Mouse (Mus musculus): ENCODE data around the gene Hspa1b. TPM values are rescaled to one million over a fixed set of nuclear protein-coding genes. Genes with fewer than 3 reads are reported as not detected.
A peak's percentile ranks its signal among the peaks of the same experiment; 100 is the strongest.
"Not testable (repeated sequence)": the region's sequence is repeated elsewhere in the genome, so short reads cannot be mapped to it uniquely, and the experiment has no call there.

The Hspa1b gene
- polyA plus RNA-seq (2015; fragmentation: Nextera tagmentation; extraction: Ambion mirVana) = 0.24 TPM in 1 of 2 replicates, not detected in the other

GRCm38 (mm10) chr17:34959130-34959778 is at the start of gene Hspa1b:
TSS of gene Hspa1b (minus strand) at chr17:34959238.
- H3K9me3 ChIP-seq (replicated peaks; ENCODE audit: control insufficient read depth, low read length, poor library complexity, severe bottlenecking); H3K4me1 ChIP-seq (ENCODE audit: control insufficient read depth, insufficient read depth, low read length); H3K36me3 ChIP-seq (ENCODE audit: control insufficient read depth, insufficient read depth, low read length); H3K27me3 ChIP-seq (ENCODE audit: control insufficient read depth, insufficient read depth, low read depth, low read length): not testable (repeated sequence)
- H3K27ac ChIP-seq (ENCODE audit: low read length) = peak within 1 kb of the TSS; percentile 64
- H3K4me3 ChIP-seq (ENCODE audit: low read depth, low read length) = peak within 1 kb of the TSS; percentile 48
- peak within 1 kb of the TSS; percentile 88 for H3K4me2 ChIP-seq (ENCODE audit: low read length)
- peak within 1 kb of the TSS; percentile 34 for H3K9ac ChIP-seq (ENCODE audit: low read depth, low read length)
- ATAC-seq = peak; percentile 91
- WGBS = under 1% methylated on average over 27 of the region's 32 CpGs

GRCm38 (mm10) chr17:35007387-35007991 is 48.5 kb upstream of the Hspa1b start:
- Histone ChIP-seq H3K4me3 (ENCODE audit: low read depth, low read length) (no peak overlapping the region), H3K27me3 (ENCODE audit: control insufficient read depth, insufficient read depth, low read depth, low read length) (no peaks in the 10 kb centered on the region), H3K36me3 (ENCODE audit: control insufficient read depth, insufficient read depth, low read length) (peaks cover 49% of the 10 kb centered on the region), H3K27ac (ENCODE audit: low read length) (no peak overlapping the region), H3K9ac (ENCODE audit: low read depth, low read length) (no peak overlapping the region), H3K4me2 (ENCODE audit: low read length) (no peak overlapping the region), H3K9me3 (replicated peaks; ENCODE audit: control insufficient read depth, low read length, poor library complexity, severe bottlenecking) (no peaks in the 10 kb centered on the region), H3K4me1 (ENCODE audit: control insufficient read depth, insufficient read depth, low read length) (peaks cover 10% of the 10 kb centered on the region)
- no peak for ATAC-seq
- 97% methylated on average over 7 of the region's 7 CpGs for WGBS

GRCm38 (mm10) chr17:35005902-35006301 is 46.9 kb upstream of the Hspa1b start:
- H3K9ac ChIP-seq (ENCODE audit: low read depth, low read length); H3K4me3 ChIP-seq (ENCODE audit: low read depth, low read length); H3K9me3 ChIP-seq (replicated peaks; ENCODE audit: control insufficient read depth, low read length, poor library complexity, severe bottlenecking); ATAC-seq; H3K27ac ChIP-seq (ENCODE audit: low read length); H3K27me3 ChIP-seq (ENCODE audit: control insufficient read depth, insufficient read depth, low read depth, low read length); H3K4me2 ChIP-seq (ENCODE audit: low read length): not testable (repeated sequence)
- WGBS = 97% methylated on average over 4 of the region's 5 CpGs
- Histone ChIP-seq H3K4me1 (ENCODE audit: control insufficient read depth, insufficient read depth, low read length) (peaks cover 15% of the 10 kb centered on the region), H3K36me3 (ENCODE audit: control insufficient read depth, insufficient read depth, low read length) (peaks cover 34% of the 10 kb centered on the region)

- peaks cover 29% of the 10 kb centered on the region for H3K36me3 ChIP-seq (ENCODE audit: control insufficient read depth, insufficient read depth, low read length)
- H3K4me2 ChIP-seq (ENCODE audit: low read length) = no peak overlapping the region
- WGBS = 97% methylated on average over 10 of the region's 10 CpGs
- no peak overlapping the region for H3K9ac ChIP-seq (ENCODE audit: low read depth, low read length)
- ATAC-seq = no peak
- peaks cover 16% of the 10 kb centered on the region for H3K4me1 ChIP-seq (ENCODE audit: control insufficient read depth, insufficient read depth, low read length)
- no peaks in the 10 kb centered on the region for H3K9me3 ChIP-seq (replicated peaks; ENCODE audit: control insufficient read depth, low read length, poor library complexity, severe bottlenecking)
- no peak overlapping the region for H3K4me3 ChIP-seq (ENCODE audit: low read depth, low read length)
- H3K27me3 ChIP-seq (ENCODE audit: control insufficient read depth, insufficient read depth, low read depth, low read length) = no peaks in the 10 kb centered on the region
- H3K27ac ChIP-seq (ENCODE audit: low read length) = no peak overlapping the region
Measured at GRCm38 (mm10) chr17:35005158-35005557, 46.1 kb upstream of the Hspa1b start.

GRCm38 (mm10) chr17:35004075-35004717 is 45.2 kb upstream of the Hspa1b start:
- H3K36me3 ChIP-seq (ENCODE audit: control insufficient read depth, insufficient read depth, low read length) = peaks cover 28% of the 10 kb centered on the region

GRCm38 (mm10) chr17:35003022-35003838 is 44.2 kb upstream of the Hspa1b start:
- 82% methylated on average over 9 of the region's 9 CpGs for WGBS
- peaks cover 19% of the 10 kb centered on the region for H3K4me1 ChIP-seq (ENCODE audit: control insufficient read depth, insufficient read depth, low read length)
- H3K27me3 ChIP-seq (ENCODE audit: control insufficient read depth, insufficient read depth, low read depth, low read length) = no peaks in the 10 kb centered on the region
- no peaks in the 10 kb centered on the region for H3K9me3 ChIP-seq (replicated peaks; ENCODE audit: control insufficient read depth, low read length, poor library complexity, severe bottlenecking)
- no peak overlapping the region for H3K4me3 ChIP-seq (ENCODE audit: low read depth, low read length)
- peaks cover 22% of the 10 kb centered on the region for H3K36me3 ChIP-seq (ENCODE audit: control insufficient read depth, insufficient read depth, low read length)
- no peak overlapping the region; the same call in 1 of the 2 replicates for H3K9ac ChIP-seq (ENCODE audit: low read depth, low read length)
- no peak for ATAC-seq
- H3K4me2 ChIP-seq (ENCODE audit: low read length) = no peak overlapping the region
- H3K27ac ChIP-seq (ENCODE audit: low read length) = no peak overlapping the region

More at GRCm38 (mm10) chr17:35004075-35004717, 45.2 kb upstream of the Hspa1b start:
- Histone ChIP-seq H3K9me3 (replicated peaks; ENCODE audit: control insufficient read depth, low read length, poor library complexity, severe bottlenecking) (no peaks in the 10 kb centered on the region), H3K4me3 (ENCODE audit: low read depth, low read length) (no peak overlapping the region), H3K4me2 (ENCODE audit: low read length) (no peak overlapping the region), H3K27ac (ENCODE audit: low read length) (no peak overlapping the region), H3K9ac (ENCODE audit: low read depth, low read length) (no peak overlapping the region), H3K4me1 (ENCODE audit: control insufficient read depth, insufficient read depth, low read length) (peaks cover 19% of the 10 kb centered on the region), H3K27me3 (ENCODE audit: control insufficient read depth, insufficient read depth, low read depth, low read length) (no peaks in the 10 kb centered on the region)
- WGBS = 96% methylated on average over 17 of the region's 17 CpGs
- ATAC-seq = no peak

GRCm38 (mm10) chr17:35002153-35002865 is 43.3 kb upstream of the Hspa1b start:
- ATAC-seq = no peak
- Histone ChIP-seq H3K27ac (ENCODE audit: low read length) (no peak overlapping the region; the same call in 1 of the 2 replicates), H3K36me3 (ENCODE audit: control insufficient read depth, insufficient read depth, low read length) (peaks cover 17% of the 10 kb centered on the region), H3K4me3 (ENCODE audit: low read depth, low read length) (peak overlapping the region; percentile 77), H3K27me3 (ENCODE audit: control insufficient read depth, insufficient read depth, low read depth, low read length) (no peaks in the 10 kb centered on the region), H3K9me3 (replicated peaks; ENCODE audit: control insufficient read depth, low read length, poor library complexity, severe bottlenecking) (no peaks in the 10 kb centered on the region), H3K4me2 (ENCODE audit: low read length) (peak overlapping the region; percentile 97), H3K9ac (ENCODE audit: low read depth, low read length) (peak overlapping the region; percentile 54), H3K4me1 (ENCODE audit: control insufficient read depth, insufficient read depth, low read length) (peaks cover 19% of the 10 kb centered on the region)
- whole genome bisulfite sequencing = 10% methylated on average over 12 of the region's 12 CpGs

- H3K27me3 ChIP-seq (ENCODE audit: control insufficient read depth, insufficient read depth, low read depth, low read length) = no peaks in the 10 kb centered on the region
- H3K9ac ChIP-seq (ENCODE audit: low read depth, low read length) = peak overlapping the region; percentile 90
- H3K36me3 ChIP-seq (ENCODE audit: control insufficient read depth, insufficient read depth, low read length) = peaks cover 14% of the 10 kb centered on the region
- 0% methylated on average over 35 of the region's 35 CpGs for WGBS
- H3K4me2 ChIP-seq (ENCODE audit: low read length) = peak overlapping the region; percentile 97
- peaks cover 19% of the 10 kb centered on the region for H3K4me1 ChIP-seq (ENCODE audit: control insufficient read depth, insufficient read depth, low read length)
- H3K9me3 ChIP-seq (replicated peaks; ENCODE audit: control insufficient read depth, low read length, poor library complexity, severe bottlenecking) = no peaks in the 10 kb centered on the region
- H3K27ac ChIP-seq (ENCODE audit: low read length) = peak overlapping the region; percentile 95
- no peak; the same call in 1 of the 2 replicates for ATAC-seq
- H3K4me3 ChIP-seq (ENCODE audit: low read depth, low read length) = peak overlapping the region; percentile 77
Measured at GRCm38 (mm10) chr17:35001452-35002152, 42.6 kb upstream of the Hspa1b start.

Measured in midbrain, embryonic 16.5 days (tissue).